Mouse (Mus musculus): ENCODE measurements around the gene Il34. TPM values are rescaled to one million over a fixed set of nuclear protein-coding genes. Genes with fewer than 3 reads are reported as not detected.

Gene Il34
- polyA plus RNA-seq, 1 experiment from 2014 or later = 1.1 TPM

DNA sequence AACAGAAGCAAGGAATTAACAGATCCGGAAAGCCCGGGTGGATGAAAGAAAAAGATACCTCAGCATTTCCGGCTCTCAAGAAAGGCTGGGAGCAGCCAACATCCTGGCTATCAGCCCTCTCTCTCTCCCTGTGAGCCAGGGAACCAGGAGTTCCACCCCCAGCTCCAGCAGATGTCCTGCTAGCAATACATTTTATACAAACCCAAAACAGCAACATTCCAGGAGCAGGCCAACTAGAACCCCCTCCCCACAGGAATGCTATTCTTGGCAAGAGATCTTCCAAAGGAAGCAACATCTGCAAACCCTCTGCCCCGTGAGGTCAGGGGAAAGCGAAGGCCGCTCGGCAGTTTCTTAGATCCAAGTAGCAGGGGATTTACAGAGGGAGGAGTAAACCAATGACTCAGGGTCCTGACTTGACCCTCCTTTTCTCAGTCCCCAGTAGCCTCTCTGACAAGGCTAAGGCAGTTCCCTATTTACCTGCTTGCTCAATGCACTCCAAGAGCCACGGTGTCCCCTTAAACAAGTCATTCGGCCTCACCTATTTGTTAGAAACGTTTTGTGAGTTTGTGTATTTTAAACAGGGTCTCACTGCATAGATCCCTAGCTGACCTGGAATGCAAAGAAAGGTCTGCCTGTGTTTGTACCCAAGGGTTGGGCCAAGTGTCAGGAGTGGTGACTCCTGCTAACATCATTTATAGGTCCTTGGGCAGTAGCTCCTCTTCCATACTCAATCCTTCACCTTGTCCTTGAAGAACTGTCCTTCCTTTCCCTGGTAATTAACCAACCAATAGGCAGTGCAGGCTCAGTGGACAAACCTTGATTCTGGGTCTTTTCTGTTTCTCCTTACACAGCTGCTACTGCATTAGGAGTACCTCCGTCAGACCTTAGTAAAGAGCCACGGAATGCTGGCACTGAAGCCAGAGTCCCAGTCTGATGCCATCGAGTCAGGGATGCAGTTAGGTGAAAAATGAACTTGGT, 3.1 kb upstream of the Il34 start:
- H3K27me3 ChIP-seq = no peaks in the 10 kb centered on the region
- no peak overlapping the region for H3K4me3 ChIP-seq
- H3K27ac ChIP-seq (replicated peaks) = no peak overlapping the region
- H3K36me3 ChIP-seq = peaks cover 56% of the 10 kb centered on the region
- no peaks in the 10 kb centered on the region for H3K4me1 ChIP-seq
- no peaks in the 10 kb centered on the region for H3K9me3 ChIP-seq
- 64% methylated on average over 13 of the region's 13 CpGs for WGBS
- no peak overlapping the region for H3K4me2 ChIP-seq (replicated peaks)
- no peak for ATAC-seq (ENCODE audit: low FRiP score, low read depth)
- no peak overlapping the region for H3K9ac ChIP-seq (replicated peaks)

DNA sequence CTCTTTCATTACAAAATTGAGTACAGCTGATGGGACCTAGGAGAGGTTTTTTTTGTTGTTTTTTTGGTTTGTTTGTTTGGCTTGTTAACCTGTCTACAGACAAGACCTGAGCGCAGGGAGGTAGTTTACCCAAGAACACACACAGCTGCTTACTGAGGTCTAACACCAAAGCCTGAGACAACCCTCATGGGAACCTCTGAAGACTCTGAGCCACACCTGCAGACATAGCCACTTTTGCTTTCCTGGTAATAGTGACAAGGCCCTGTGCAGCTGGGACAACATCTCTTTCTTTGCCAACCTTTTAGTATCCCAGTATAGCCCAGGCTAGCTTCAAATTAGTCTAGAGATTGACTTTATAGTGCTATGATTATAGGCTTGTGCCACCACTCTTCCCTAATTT, 422 bp upstream of the Il34 start:
- no peak for ATAC-seq (ENCODE audit: low FRiP score, low read depth)
- 89% methylated on average over 1 of the region's 1 CpGs for WGBS
- no peak overlapping the region for H3K4me3 ChIP-seq
- no peaks in the 10 kb centered on the region for H3K27me3 ChIP-seq
- no peaks in the 10 kb centered on the region for H3K9me3 ChIP-seq
- peaks cover 30% of the 10 kb centered on the region for H3K36me3 ChIP-seq
- no peak overlapping the region for H3K9ac ChIP-seq (replicated peaks)
- H3K4me2 ChIP-seq (replicated peaks) = no peak overlapping the region
- H3K27ac ChIP-seq (replicated peaks) = no peak overlapping the region
- no peaks in the 10 kb centered on the region for H3K4me1 ChIP-seq

DNA sequence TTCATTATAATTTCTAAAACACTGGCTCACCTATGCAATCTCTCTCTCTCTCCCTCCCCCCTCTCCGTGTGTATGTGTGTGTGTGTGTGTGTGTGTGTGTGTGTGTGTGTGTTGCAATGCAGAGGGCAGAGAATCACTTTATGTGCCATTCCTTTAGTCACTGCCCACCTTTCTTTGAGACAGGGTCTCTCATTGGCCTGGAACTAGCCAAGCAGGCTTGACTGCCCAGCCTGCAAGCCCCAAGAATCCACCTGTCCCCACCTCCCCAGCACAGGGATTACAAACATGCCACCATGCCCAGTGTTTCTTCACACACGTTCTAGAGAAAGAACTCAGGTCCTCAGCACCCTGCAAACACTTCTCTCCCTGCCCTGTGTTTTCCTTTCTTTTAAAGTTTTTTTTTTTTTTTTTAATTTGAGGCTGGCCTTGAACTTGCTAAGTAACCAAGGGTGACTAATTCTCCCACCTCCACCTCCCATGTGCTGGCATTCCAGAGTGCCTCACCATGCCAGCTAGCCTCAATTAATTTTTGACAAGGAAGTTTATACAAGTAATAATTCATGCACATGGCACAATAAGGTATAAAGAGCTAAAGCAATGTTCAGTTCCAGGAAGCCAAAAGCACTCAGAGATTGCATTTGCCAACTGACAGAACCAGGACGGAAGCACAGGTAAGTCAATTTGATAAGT, 754 bp downstream of the Il34 start:
- ATAC-seq (ENCODE audit: low FRiP score, low read depth) = no peak
- WGBS = 65% methylated on average over 3 of the region's 3 CpGs
- Histone ChIP-seq H3K36me3 (peaks cover 18% of the 10 kb centered on the region), H3K27me3 (no peaks in the 10 kb centered on the region), H3K4me3 (no peak overlapping the region), H3K27ac (replicated peaks) (no peak overlapping the region), H3K9me3 (no peaks in the 10 kb centered on the region), H3K4me2 (replicated peaks) (no peak overlapping the region), H3K4me1 (no peaks in the 10 kb centered on the region), H3K9ac (replicated peaks) (no peak overlapping the region)

DNA sequence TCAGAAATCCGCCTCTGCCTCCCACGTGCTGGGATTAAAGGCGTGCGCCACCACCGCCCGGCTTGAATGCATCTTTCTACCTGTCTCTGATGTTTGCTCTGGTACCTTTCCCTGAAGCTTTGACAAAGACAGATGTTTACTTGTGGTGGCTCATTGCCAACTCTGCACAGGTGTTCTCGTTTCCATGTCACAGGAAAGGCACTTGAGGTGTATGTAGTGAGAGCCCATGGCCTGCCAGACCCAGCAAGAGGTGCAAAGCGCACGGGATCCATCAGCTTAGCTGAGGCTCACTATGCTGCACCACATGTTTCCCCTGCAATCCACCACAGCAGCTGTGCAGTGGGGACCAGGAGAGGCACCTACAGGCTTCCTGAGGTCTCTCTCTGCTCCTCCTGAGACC, 1.9 kb downstream of the Il34 start:
- no peak overlapping the region for H3K9ac ChIP-seq (replicated peaks)
- peaks cover 7% of the 10 kb centered on the region for H3K36me3 ChIP-seq
- H3K9me3 ChIP-seq = no peaks in the 10 kb centered on the region
- no peak overlapping the region for H3K27ac ChIP-seq (replicated peaks)
- no peak for ATAC-seq (ENCODE audit: low FRiP score, low read depth)
- H3K4me1 ChIP-seq = no peaks in the 10 kb centered on the region
- no peak overlapping the region for H3K4me2 ChIP-seq (replicated peaks)
- no peaks in the 10 kb centered on the region for H3K27me3 ChIP-seq
- WGBS = 92% methylated on average over 9 of the region's 9 CpGs
- H3K4me3 ChIP-seq = no peak overlapping the region

DNA sequence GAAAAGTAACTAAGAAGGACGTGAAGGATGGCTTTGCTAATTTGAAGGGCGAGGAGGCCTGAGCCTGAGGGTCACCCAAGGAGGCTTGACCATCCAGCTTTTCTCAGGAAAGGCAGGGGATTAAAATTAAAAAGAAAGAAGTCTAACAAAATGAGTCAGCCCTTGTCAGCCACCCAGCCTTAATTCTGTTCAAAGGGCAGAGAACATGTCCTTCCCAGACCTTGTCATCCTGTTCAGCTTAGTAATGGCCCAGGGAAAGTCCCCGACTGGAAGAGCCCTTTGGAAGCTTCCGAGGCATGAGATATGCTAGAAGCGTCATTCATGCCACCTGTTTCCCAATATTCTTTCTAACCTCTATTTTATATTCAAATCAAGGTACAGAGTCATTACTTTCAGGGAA, 2.7 kb downstream of the Il34 start:
- ATAC-seq (ENCODE audit: low FRiP score, low read depth) = no peak
- Histone ChIP-seq H3K4me3 (no peak overlapping the region), H3K4me1 (no peaks in the 10 kb centered on the region), H3K36me3 (no peaks in the 10 kb centered on the region), H3K27me3 (no peaks in the 10 kb centered on the region), H3K9ac (replicated peaks) (no peak overlapping the region), H3K4me2 (replicated peaks) (no peak overlapping the region), H3K27ac (replicated peaks) (no peak overlapping the region), H3K9me3 (no peaks in the 10 kb centered on the region)
- WGBS = 74% methylated on average over 5 of the region's 5 CpGs

DNA sequence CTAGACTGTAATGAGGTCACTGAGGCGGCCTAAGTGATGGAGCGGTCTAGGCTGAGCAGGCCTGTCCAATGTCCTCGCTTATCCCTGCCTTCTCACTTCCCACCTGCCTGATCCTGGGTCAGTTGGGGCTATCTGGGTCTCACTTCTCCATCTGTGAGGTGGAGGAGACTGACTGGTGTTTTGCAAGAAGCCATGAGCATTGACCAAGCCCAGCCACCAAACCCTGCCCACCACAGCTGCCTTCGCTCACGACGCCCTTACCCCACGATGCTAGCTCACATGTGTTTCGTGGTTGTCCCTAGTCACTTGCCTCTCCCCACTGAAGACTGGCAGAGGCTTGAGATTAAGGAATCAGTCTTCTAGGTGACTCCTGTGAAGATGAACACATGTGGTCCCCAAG, 8.6 kb downstream of the Il34 start:
- Histone ChIP-seq H3K36me3 (no peaks in the 10 kb centered on the region), H3K4me1 (no peaks in the 10 kb centered on the region), H3K4me3 (no peak overlapping the region), H3K27me3 (no peaks in the 10 kb centered on the region), H3K27ac (replicated peaks) (no peak overlapping the region), H3K9me3 (no peaks in the 10 kb centered on the region), H3K4me2 (replicated peaks) (no peak overlapping the region), H3K9ac (replicated peaks) (no peak overlapping the region)
- 98% methylated on average over 8 of the region's 8 CpGs for WGBS
- ATAC-seq (ENCODE audit: low FRiP score, low read depth) = no peak

DNA sequence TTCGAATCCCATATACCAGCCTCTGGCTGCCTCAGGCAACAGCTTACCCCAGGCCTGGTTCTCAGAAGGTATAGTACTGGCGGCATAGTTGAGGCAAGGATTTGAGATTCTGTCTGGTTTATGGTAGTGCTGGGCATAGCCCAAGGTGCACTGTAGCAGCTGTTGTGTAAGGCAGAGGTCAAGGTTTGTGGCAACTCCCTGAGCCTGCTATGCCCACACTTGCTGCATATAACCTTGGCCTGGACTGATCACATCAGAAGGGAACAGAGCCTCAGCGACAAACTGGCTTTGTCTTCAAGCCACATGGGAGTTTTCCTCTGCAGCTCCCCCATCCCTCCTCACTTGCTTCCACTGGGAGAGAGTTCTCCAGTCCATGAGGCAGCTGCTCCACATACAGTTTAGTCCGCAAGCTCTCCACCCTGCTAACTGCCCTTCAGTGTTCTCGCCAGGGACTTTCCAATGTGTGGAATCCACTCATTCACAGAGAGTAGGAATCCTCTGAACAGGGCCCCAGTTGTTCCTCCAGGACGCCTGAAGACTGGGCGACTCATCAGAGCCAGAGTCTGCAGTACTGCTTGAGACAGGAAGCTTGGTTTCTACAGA, 11.3 kb downstream of the Il34 start:
- no peaks in the 10 kb centered on the region for H3K27me3 ChIP-seq

DNA sequence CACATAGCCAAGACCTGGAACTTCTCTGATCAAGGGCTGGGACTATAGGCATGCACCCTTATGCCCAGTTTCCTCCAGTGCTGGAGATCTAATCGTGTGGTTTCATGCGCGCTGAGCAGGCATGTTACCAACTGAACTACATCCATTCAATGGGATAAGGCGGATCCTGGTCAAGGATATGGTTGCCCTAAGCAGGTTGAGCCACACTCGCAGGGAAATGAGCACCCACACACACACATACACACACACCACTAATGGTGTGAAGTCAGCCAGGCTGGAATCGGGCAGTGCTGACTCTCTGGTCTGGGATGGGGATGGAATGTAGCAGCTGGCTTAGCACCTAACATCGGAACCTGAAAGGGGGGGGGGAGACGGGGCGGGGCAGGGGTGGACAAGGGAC, 11.8 kb downstream of the Il34 start:
- Histone ChIP-seq H3K4me3 (no peak overlapping the region), H3K9ac (replicated peaks) (no peak overlapping the region), H3K27me3 (no peaks in the 10 kb centered on the region), H3K36me3 (no peaks in the 10 kb centered on the region), H3K9me3 (no peaks in the 10 kb centered on the region), H3K4me1 (no peaks in the 10 kb centered on the region), H3K27ac (replicated peaks) (no peak overlapping the region), H3K4me2 (replicated peaks) (no peak overlapping the region)
- WGBS = 94% methylated on average over 9 of the region's 9 CpGs
- no peak for ATAC-seq (ENCODE audit: low FRiP score, low read depth)

More for the DNA sequence above, 11.3 kb downstream of the Il34 start:
- H3K4me2 ChIP-seq (replicated peaks) = no peak overlapping the region
- H3K27ac ChIP-seq (replicated peaks) = no peak overlapping the region
- H3K36me3 ChIP-seq = no peaks in the 10 kb centered on the region
- no peak overlapping the region for H3K4me3 ChIP-seq
- no peak for ATAC-seq (ENCODE audit: low FRiP score, low read depth)
- 89% methylated on average over 7 of the region's 7 CpGs for WGBS
- no peak overlapping the region for H3K9ac ChIP-seq (replicated peaks)
- no peaks in the 10 kb centered on the region for H3K9me3 ChIP-seq
- H3K4me1 ChIP-seq = no peaks in the 10 kb centered on the region

DNA sequence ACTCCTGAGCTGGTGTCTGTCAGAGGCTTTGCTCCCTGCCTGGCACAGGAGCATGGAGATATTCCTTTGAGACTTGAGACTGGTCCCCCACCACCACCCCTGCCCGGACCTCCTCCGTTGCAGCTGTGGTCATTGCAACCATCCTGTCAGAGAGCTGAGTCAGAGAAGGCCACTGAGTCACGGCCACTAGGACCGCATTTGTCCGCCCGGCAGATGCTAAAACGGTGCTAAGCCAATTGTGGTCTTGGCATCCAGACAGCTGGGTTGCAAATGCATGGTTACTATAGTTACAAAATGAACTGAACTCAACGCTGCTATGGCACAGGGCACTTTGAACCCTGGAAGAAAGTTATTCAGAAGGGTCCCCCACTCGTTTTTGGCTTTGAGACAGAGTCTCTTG, 12.2 kb downstream of the Il34 start:
- no peak overlapping the region for H3K4me3 ChIP-seq
- 80% methylated on average over 9 of the region's 9 CpGs for WGBS
- H3K36me3 ChIP-seq = no peaks in the 10 kb centered on the region
- H3K9ac ChIP-seq (replicated peaks) = no peak overlapping the region
- H3K4me1 ChIP-seq = no peaks in the 10 kb centered on the region
- no peaks in the 10 kb centered on the region for H3K27me3 ChIP-seq
- no peak for ATAC-seq (ENCODE audit: low FRiP score, low read depth)
- H3K9me3 ChIP-seq = no peaks in the 10 kb centered on the region
- no peak overlapping the region for H3K27ac ChIP-seq (replicated peaks)
- H3K4me2 ChIP-seq (replicated peaks) = no peak overlapping the region

DNA sequence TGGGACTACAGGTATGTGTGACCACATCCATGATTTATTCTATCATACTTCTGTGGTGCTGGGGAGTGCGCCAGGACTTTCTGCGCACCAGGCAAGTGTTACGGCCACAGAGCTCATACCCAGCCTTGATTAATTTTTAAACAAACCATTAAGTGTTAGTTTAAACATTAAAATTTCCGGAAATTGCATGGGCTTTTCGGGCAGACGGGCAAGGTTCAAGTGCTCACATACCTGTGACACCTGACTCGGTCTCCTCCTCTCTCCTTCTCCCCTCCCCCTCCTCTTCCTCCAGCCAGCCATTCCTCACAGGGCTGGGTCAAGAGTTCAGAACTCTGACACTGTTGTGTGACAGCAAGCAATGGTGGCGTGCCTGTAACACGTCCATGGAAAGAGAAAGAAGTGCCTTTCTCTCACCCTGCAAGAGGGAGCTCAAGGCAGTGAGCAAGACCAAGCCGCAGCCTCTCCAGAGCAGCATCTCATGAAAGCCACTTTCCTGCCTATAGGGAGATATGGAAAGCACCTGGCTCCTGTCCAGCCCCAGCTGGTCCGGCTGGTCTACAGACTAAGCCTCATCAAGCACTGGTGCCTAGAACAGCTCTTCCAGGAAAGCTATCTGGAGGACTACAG, 13.0 kb downstream of the Il34 start:
- no peaks in the 10 kb centered on the region for H3K27me3 ChIP-seq
- no peaks in the 10 kb centered on the region for H3K36me3 ChIP-seq
- no peak for ATAC-seq (ENCODE audit: low FRiP score, low read depth)
- WGBS = 90% methylated on average over 11 of the region's 11 CpGs
- H3K9ac ChIP-seq (replicated peaks) = no peak overlapping the region
- H3K4me3 ChIP-seq = no peak overlapping the region
- H3K4me2 ChIP-seq (replicated peaks) = no peak overlapping the region
- H3K4me1 ChIP-seq = no peaks in the 10 kb centered on the region
- H3K27ac ChIP-seq (replicated peaks) = no peak overlapping the region
- no peaks in the 10 kb centered on the region for H3K9me3 ChIP-seq

DNA sequence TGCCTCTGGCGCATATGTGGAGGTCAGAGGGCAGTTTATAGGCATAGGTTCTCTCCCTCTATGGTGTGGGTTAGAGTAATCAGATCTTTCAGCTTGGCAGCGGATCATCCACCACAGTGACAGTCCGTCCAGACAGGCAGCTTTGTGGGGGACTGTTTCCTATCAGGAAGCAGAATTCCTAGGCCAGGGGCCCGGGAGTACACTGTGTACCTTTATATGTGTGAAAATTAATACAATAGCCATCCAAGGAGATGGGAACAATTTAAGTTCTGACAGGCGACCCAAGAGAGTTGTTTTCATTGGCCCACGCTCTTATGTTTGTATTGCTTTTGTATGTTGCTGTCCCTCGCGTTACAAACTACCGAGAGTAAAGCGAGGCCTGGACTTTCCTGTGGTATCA, 14.6 kb downstream of the Il34 start:
- 81% methylated on average over 10 of the region's 10 CpGs for WGBS
- Histone ChIP-seq H3K4me1 (no peaks in the 10 kb centered on the region), H3K9me3 (no peaks in the 10 kb centered on the region), H3K4me3 (no peak overlapping the region), H3K27me3 (no peaks in the 10 kb centered on the region), H3K4me2 (replicated peaks) (no peak overlapping the region), H3K9ac (replicated peaks) (no peak overlapping the region), H3K36me3 (no peaks in the 10 kb centered on the region), H3K27ac (replicated peaks) (no peak overlapping the region)
- ATAC-seq (ENCODE audit: low FRiP score, low read depth) = no peak

DNA sequence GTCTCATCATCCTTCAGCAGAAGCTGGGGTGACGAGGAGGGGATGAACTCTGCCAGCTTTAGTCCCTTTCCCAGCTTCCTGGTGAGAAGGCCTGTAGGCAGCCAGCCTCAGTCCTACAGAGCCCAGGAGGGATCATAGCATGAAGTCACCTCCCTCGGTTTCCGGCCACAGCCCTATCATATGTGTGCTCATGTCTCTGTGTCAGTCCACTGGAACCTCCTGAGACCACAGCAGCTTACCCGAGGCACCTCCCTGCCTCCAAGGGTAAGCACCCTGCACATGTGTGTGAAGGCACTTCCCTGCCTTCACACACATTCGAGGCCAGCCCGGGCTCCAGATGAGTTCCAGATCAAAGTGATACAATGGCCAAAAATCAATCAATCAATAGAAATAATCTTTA, 15.5 kb downstream of the Il34 start:
- ATAC-seq (ENCODE audit: low FRiP score, low read depth) = no peak
- Histone ChIP-seq H3K27ac (replicated peaks) (no peak overlapping the region), H3K4me1 (no peaks in the 10 kb centered on the region), H3K4me2 (replicated peaks) (no peak overlapping the region), H3K9ac (replicated peaks) (no peak overlapping the region), H3K36me3 (no peaks in the 10 kb centered on the region), H3K27me3 (no peaks in the 10 kb centered on the region), H3K4me3 (no peak overlapping the region), H3K9me3 (no peaks in the 10 kb centered on the region)
- WGBS = 86% methylated on average over 6 of the region's 6 CpGs

Data from midbrain, embryonic 12.5 days (tissue).